Mouse (Mus musculus): ENCODE data around the gene BC017158.

DNA sequence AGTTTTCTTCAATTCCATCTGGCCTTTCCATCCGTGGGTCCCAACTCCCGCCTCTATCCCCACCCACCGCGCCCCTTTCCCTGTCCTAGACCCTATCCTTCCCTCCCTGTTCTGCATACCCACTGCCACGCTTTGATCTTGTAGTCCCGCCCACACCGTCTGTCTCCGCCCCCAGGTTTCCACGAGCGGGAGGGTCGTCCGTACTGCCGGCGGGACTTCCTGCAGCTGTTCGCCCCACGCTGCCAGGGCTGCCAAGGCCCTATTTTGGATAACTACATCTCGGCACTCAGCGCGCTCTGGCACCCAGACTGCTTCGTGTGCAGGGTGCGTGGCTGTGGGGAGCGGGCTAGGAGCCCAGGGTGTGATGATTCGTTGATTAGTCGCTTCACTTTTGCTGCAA, 45.4 kb downstream of the BC017158 start:
- TF ChIP-seq CTCF (IDR thresholded peaks at IDR 0.05), result no peak
- TF ChIP-seq POLR2A (IDR thresholded peaks at IDR 0.05; ENCODE audit: insufficient read depth, low read depth, low read length), result no peak

All from heart, adult 2 months (tissue).